Mouse (Mus musculus) megakaryocyte, embryonic 14.5 days (primary cell): ENCODE results near the gene Nckap1. TPM values are rescaled to one million over a fixed set of nuclear protein-coding genes. Genes with fewer than 3 reads are reported as not detected.

Experiments used
- H3K27me3 ChIP-seq: replicated peaks from 2 replicates; pipeline ENCODE3; 2012; ENCODE audit warnings: inconsistent platforms
- H3K36me3 ChIP-seq: replicated peaks from 2 replicates; pipeline ENCODE3; 2012; ENCODE audit warnings: low read length, inconsistent platforms, mixed read lengths
- H3K4me1 ChIP-seq: 2 replicates; pipeline ENCODE4 v1.6.1; 2012; ENCODE audit warnings: inconsistent platforms
- H3K4me3 ChIP-seq: replicated peaks from 2 replicates; pipeline ENCODE3; 2012; ENCODE audit warnings: moderate library complexity, mild to moderate bottlenecking, inconsistent platforms
- H3K9me3 ChIP-seq: 2 replicates; pipeline ENCODE4 v1.6.1; 2012; ENCODE audit warnings: inconsistent platforms
- FLI1 ChIP-seq: IDR thresholded peaks from 2 replicates; pipeline ENCODE4 v1.6.1; 2012; ENCODE audit warnings: low read length, inconsistent platforms, mixed read lengths
- GATA1 ChIP-seq: IDR thresholded peaks from 3 replicates; pipeline ENCODE4 v1.6.1; 2012; ENCODE audit warnings: mixed read lengths, low read length, inconsistent platforms, borderline replicate concordance
- polyA plus RNA-seq: library from polyadenylated mRNA; stranded (reverse); fragments of >175 nt; gene quantifications from 2 replicates; pipeline ENCODE4 v1.2.3, GENCODE M21; 2012; ENCODE audit warnings: low replicate concordance; ENCODE audit not compliant: insufficient read depth

Nckap1 gene
- polyA plus RNA-seq, 1 experiment = 2.6 TPM

DNA sequence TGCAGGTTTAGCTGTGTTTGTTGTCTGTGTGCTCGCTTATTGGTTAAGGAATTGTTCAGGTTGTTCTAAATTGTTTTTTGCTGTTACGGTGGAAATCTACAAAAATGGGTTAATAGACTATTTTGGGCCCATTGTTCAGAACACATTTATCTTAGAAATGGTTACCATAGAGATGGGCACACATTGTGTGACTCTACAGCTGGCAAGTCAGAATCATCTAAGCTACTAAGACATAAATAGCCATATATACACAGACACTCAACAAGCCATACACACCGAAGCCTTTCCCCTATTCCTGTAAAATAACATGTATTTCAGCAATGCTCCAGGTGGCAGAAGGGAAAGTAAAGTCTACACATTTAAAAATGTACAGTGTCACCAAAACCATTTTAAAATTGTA, 18.7 kb upstream of the Nckap1 start:
- Histone ChIP-seq H3K4me3 (no peak overlapping the region), H3K9me3 (peaks cover 15% of the 10 kb centered on the region), H3K27me3 (no peaks in the 10 kb centered on the region), H3K4me1 (peaks cover 13% of the 10 kb centered on the region), H3K36me3 (no peaks in the 10 kb centered on the region)
- no peak for TF ChIP-seq GATA1
- no peak for TF ChIP-seq FLI1

DNA sequence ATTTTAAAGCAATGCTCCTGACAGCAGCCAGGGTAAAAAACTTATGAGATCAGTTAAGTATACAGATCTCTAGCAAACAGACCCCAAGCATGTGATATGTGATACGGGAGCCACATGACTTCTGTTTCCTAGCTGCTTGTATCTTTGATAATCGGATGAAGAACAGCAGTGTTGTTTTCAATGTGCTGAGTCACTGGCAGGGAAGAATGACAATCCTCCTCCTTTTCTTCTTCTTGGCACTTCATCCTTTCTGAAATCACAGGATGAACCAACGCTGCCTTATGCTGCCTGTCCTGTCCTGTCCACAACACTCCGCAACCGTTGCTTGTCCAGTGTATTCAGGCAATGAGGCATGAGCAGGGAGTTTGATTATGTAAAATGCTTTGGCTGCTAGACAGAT, 15.8 kb upstream of the Nckap1 start:
- no peaks in the 10 kb centered on the region for H3K36me3 ChIP-seq
- TF ChIP-seq GATA1 = no peak
- no peak for TF ChIP-seq FLI1
- H3K4me1 ChIP-seq = peaks cover 20% of the 10 kb centered on the region
- H3K4me3 ChIP-seq = no peak overlapping the region
- peaks cover 9% of the 10 kb centered on the region for H3K27me3 ChIP-seq
- H3K9me3 ChIP-seq = no peaks in the 10 kb centered on the region

- Histone ChIP-seq H3K27me3 (peaks cover 9% of the 10 kb centered on the region), H3K9me3 (no peaks in the 10 kb centered on the region), H3K36me3 (no peaks in the 10 kb centered on the region), H3K4me1 (peaks cover 24% of the 10 kb centered on the region), H3K4me3 (no peak overlapping the region)
- TF ChIP-seq FLI1 = no peak
- no peak for TF ChIP-seq GATA1
Observed at GRCm38 (mm10) chr2:80594215-80594918, 13.2 kb upstream of the Nckap1 start.

GRCm38 (mm10) chr2:80582356-80582755, 1.2 kb upstream of the Nckap1 start:
- Histone ChIP-seq H3K27me3 (peaks cover 3% of the 10 kb centered on the region), H3K9me3 (peaks cover 16% of the 10 kb centered on the region), H3K4me1 (peaks cover 30% of the 10 kb centered on the region), H3K4me3 (no peak overlapping the region), H3K36me3 (peaks cover 14% of the 10 kb centered on the region)
- no peak for TF ChIP-seq GATA1
- TF ChIP-seq FLI1 = no peak

GRCm38 (mm10) chr2:80580311-80580961, 744 bp downstream of the Nckap1 start:
- TF ChIP-seq FLI1 (no peak), GATA1 (no peak)
- peaks cover 16% of the 10 kb centered on the region for H3K9me3 ChIP-seq
- peaks cover 24% of the 10 kb centered on the region for H3K36me3 ChIP-seq
- peaks cover 35% of the 10 kb centered on the region for H3K4me1 ChIP-seq
- H3K4me3 ChIP-seq = peak overlapping the region; percentile 96
- H3K27me3 ChIP-seq = peaks cover 3% of the 10 kb centered on the region

GRCm38 (mm10) chr2:80579253-80579891, 1.8 kb downstream of the Nckap1 start:
- Histone ChIP-seq H3K27me3 (peaks cover 3% of the 10 kb centered on the region), H3K4me3 (peak overlapping the region; percentile 96)

DNA sequence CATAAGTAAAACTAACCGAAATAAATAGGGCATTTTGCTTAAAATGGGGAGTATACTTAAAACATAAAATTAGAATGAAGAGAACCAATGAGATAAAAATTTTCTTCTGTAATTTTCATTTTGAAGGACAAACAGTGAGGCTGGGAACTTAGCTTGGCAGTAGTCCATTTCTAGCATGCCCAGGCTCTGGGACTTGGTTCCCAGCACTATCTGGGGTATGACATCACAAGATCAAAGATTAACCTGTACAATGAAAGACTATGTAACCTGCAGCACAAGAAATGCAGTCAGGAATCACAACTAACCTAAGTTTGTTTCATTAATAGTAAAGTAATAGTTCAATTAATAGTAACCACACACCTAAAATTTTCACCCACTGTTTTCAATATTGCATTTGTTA, 3.9 kb downstream of the Nckap1 start:
- Histone ChIP-seq H3K4me3 (no peak overlapping the region), H3K36me3 (peaks cover 9% of the 10 kb centered on the region), H3K27me3 (peaks cover 3% of the 10 kb centered on the region), H3K4me1 (peaks cover 47% of the 10 kb centered on the region), H3K9me3 (no peaks in the 10 kb centered on the region)
- TF ChIP-seq GATA1 (no peak), FLI1 (no peak)

More at GRCm38 (mm10) chr2:80579253-80579891, 1.8 kb downstream of the Nckap1 start:
- peaks cover 15% of the 10 kb centered on the region for H3K9me3 ChIP-seq
- H3K4me1 ChIP-seq = peaks cover 43% of the 10 kb centered on the region
- TF ChIP-seq FLI1 (no peak), GATA1 (no peak)
- H3K36me3 ChIP-seq = peaks cover 24% of the 10 kb centered on the region

DNA sequence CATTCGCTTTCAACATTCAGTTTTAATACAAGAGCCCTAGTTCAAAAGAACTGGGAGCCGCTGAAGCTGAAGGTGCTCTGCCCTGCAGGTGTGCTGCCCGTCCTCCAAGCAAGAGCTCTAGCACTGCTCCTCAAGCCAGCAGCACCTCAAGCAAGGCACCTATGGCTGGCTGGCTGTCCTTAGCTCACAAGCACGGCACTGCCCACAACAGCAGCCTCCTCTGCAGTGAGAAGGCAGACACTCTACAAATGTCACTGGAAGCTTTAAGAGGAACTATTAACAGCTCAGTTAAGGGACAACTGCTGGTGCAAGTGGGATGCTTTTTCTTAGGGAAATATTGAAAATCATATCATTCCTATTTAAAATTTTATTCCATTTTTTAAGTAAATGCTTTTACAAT, 10.5 kb downstream of the Nckap1 start:
- peak overlapping the region; percentile 65 for H3K4me3 ChIP-seq
- H3K4me1 ChIP-seq = peaks cover 34% of the 10 kb centered on the region
- H3K27me3 ChIP-seq = no peaks in the 10 kb centered on the region
- H3K9me3 ChIP-seq = no peaks in the 10 kb centered on the region
- H3K36me3 ChIP-seq = peaks cover 27% of the 10 kb centered on the region
- no peak for TF ChIP-seq GATA1
- TF ChIP-seq FLI1 = no peak

DNA sequence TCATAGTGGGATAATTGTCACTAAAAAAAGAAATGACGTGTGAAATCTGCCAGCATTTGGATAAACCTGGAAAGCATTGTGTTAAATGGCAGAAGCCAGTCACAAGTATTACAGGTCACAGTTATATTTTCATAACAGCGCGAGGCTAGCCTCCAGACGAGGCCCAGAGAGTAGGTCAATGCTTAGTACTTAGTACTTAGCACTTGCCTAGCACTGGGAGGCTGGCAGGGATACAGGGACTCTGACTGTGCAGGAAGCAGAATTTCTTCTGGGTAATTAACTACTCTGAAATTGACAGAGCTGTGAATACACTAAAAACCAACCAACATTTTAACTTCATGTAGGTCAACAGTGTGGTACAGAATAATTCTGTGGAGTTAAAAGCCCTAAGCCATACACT, 13.8 kb downstream of the Nckap1 start:
- H3K27me3 ChIP-seq = no peaks in the 10 kb centered on the region
- no peaks in the 10 kb centered on the region for H3K9me3 ChIP-seq
- no peak for TF ChIP-seq GATA1
- no peak for TF ChIP-seq FLI1
- H3K4me3 ChIP-seq = no peak overlapping the region
- peaks cover 23% of the 10 kb centered on the region for H3K4me1 ChIP-seq
- peaks cover 30% of the 10 kb centered on the region for H3K36me3 ChIP-seq

GRCm38 (mm10) chr2:80562253-80562652, 18.9 kb downstream of the Nckap1 start:
- Histone ChIP-seq H3K4me1 (peaks cover 18% of the 10 kb centered on the region), H3K4me3 (no peak overlapping the region), H3K9me3 (no peaks in the 10 kb centered on the region), H3K36me3 (peaks cover 43% of the 10 kb centered on the region), H3K27me3 (no peaks in the 10 kb centered on the region)
- no peak for TF ChIP-seq FLI1
- no peak for TF ChIP-seq GATA1
